Mouse (Mus musculus) stomach, embryonic 15.5 days (tissue): ENCODE results near the gene Gtf3c2. TPM values are rescaled to one million over a fixed set of nuclear protein-coding genes. Genes with fewer than 3 reads are reported as not detected.
"Not testable (repeated sequence)": the region's sequence is repeated elsewhere in the genome, so short reads cannot be mapped to it uniquely, and the experiment has no call there.

Experiments used
- ATAC-seq: fragments of 200-750 bp; cut with Nextera tagmentation; 2 replicates; pipeline ENCODE4 v1.8.0; 2017; ENCODE audit warnings: low read depth, moderate number of reproducible peaks, moderate TSS enrichment; ENCODE audit not compliant: insufficient read depth, low FRiP score
- H3K27ac ChIP-seq: fragments of 300-500 bp; sonication (generic); 2 replicates; pipeline ENCODE4 v1.5.1; 2015; ENCODE audit warnings: mild to moderate bottlenecking, inconsistent platforms
- H3K27me3 ChIP-seq: fragments of 300-500 bp; sonication (generic); replicated peaks from 2 replicates; pipeline ENCODE4 v1.6.1; 2015; ENCODE audit warnings: inconsistent platforms
- H3K36me3 ChIP-seq: fragments of 300-500 bp; sonication (generic); 2 replicates; pipeline ENCODE4 v1.6.1; 2015; ENCODE audit warnings: inconsistent platforms
- H3K4me1 ChIP-seq: fragments of 300-500 bp; sonication (generic); 2 replicates; pipeline ENCODE4 v1.6.1; 2015; ENCODE audit warnings: inconsistent platforms
- H3K4me2 ChIP-seq: fragments of 300-500 bp; sonication (generic); 2 replicates; pipeline ENCODE4 v1.6.1; 2015; ENCODE audit warnings: mild to moderate bottlenecking, inconsistent platforms
- H3K4me3 ChIP-seq: fragments of 300-500 bp; sonication (generic); replicated peaks from 2 replicates; pipeline ENCODE4 v1.5.1; 2015; ENCODE audit warnings: inconsistent platforms
- H3K9ac ChIP-seq: fragments of 300-500 bp; sonication (generic); 2 replicates; pipeline ENCODE4 v1.6.1; 2015; ENCODE audit warnings: inconsistent platforms
- H3K9me3 ChIP-seq: fragments of 300-500 bp; sonication (generic); 2 replicates; pipeline ENCODE4 v1.6.1; 2016; ENCODE audit warnings: inconsistent platforms
- WGBS: fragments of 180-500 bp; shearing (Covaris S2); methylation state at CpG from one replicate; pipeline ENCODE4 v1.1.7; 2015; 5-methylcytosine and 5-hydroxymethylcytosine counted together
- polyA plus RNA-seq: library from polyadenylated mRNA; unstranded; fragments of >200 nt; fragmentation: Nextera tagmentation; extraction: Ambion mirVana; gene quantifications from 2 replicates; pipeline ENCODE4 v1.2.1, GENCODE M21; 2015

The Gtf3c2 gene
- polyA plus RNA-seq, result 53.4 and 69.6 TPM in 2 replicates

DNA sequence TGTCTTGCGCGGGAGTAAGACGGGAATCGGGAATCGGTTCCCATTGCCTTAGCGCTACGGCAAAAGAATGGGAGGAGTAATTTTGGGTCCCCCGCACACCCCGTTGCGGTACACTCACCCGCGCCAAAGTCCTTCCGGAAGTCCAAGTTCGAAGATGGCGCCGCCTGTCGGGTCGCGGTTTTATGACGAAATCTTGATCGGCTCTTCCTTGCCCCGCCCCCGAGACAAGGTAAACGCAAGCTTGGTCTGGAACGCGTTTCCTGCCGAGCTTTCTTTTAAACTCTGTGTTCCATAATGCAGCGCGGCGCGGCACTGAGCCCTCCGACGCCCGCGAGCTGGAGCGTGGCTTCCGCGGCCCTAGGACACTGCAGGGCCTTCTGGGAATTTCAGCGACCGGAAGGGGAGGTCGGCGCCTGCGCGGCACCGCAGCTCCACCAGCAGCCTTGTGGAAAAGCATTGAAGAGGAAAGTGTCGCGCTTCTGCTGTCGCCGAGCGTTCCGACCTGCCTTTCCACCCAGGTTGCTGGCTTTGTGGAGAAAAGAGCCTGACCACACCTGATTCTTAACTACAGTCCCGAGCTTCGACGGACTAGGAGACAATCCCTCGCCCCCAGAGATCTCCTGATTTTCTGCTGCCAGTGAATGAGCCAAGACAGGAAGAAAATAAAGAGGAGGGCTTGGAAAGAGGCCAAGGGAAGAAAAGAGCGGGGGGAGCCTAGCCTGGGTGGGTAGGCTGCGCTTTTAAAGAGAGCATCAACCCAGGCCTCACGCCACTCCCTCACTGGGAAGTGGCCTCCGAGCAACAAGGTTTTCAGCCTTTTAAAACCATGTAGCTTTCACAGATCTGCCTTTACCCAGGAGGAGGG lies at the start of gene Gtf3c2, which contains the start of gene Gm29609:
TSS of gene Gtf3c2 (minus strand) at position 379 of the 865 bp plus-strand sequence.
TSS of gene Gm29609 (minus strand) at position 146 of the 865 bp plus-strand sequence.
- 0 out of 2 replicates have a peak, but pooled peaks cover 5% of the 10 kb centered on the region for H3K36me3 ChIP-seq
- no peaks in the 10 kb centered on the region for H3K27me3 ChIP-seq
- under 1% methylated on average over 59 of the region's 59 CpGs for WGBS
- H3K4me1 ChIP-seq, result no peaks in the 10 kb centered on the region
- H3K9ac ChIP-seq, result peak within 1 kb of the TSS; percentile 50
- H3K27ac ChIP-seq, result peak within 1 kb of the TSS; percentile 99
- peak within 1 kb of the TSS; percentile 83 for H3K4me2 ChIP-seq
- H3K9me3 ChIP-seq, result no peaks in the 10 kb centered on the region
- peak within 1 kb of the TSS; percentile 90 for H3K4me3 ChIP-seq
- peak; percentile 98 for ATAC-seq

DNA sequence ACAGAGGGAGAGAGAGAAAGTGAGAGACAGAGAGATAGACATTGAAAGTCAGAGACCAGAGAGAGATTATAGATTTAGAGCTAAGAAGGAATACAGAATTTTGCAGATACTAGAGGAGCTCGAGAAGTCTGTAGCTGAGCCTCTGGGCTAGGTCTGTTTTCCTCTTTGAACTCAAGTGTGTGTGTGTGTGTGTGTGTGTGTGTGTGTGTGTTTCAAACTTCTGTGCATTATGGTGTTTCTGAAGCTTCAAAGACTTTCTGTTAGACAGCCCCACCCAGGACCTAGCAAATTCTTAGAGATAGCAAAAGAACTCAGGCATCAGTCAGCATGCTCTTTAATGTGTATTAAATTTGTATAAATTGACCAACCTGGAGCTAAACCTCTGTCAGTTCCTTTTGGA lies 46.7 kb upstream of the Gtf3c2 start:
- no peak overlapping the region for H3K9ac ChIP-seq
- no peaks in the 10 kb centered on the region for H3K9me3 ChIP-seq
- H3K27ac ChIP-seq, result no peak overlapping the region
- ATAC-seq, result no peak
- H3K4me1 ChIP-seq, result no peaks in the 10 kb centered on the region
- no peak overlapping the region for H3K4me2 ChIP-seq
- no peak overlapping the region for H3K4me3 ChIP-seq
- H3K36me3 ChIP-seq, result no peaks in the 10 kb centered on the region
- 70% methylated on average over 1 of the region's 1 CpGs for WGBS
- no peaks in the 10 kb centered on the region for H3K27me3 ChIP-seq

DNA sequence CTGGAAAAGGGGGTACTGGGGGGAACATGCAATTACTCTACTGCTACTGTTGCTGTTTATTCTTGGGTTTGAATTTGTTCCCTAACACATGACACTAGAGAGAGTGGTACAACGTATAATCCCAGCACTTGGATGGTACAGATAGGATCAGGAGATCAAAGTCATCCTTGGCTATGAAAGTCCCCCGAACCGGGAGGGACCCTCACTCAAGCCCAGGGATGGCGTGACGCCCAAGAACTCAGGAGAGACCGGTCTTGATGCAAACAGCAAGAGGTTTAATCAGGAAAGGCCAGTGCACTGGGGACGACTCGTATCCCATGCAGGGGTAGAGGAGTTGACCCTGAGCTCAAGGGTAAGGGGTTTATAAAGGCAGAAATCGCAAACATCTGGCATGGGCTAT lies 42.8 kb upstream of the Gtf3c2 start:
- Histone ChIP-seq H3K36me3 (no peaks in the 10 kb centered on the region), H3K27me3 (no peaks in the 10 kb centered on the region), H3K27ac (no peak overlapping the region), H3K4me1 (no peaks in the 10 kb centered on the region), H3K4me2 (no peak overlapping the region), H3K9ac (no peak overlapping the region), H3K9me3 (no peaks in the 10 kb centered on the region), H3K4me3 (no peak overlapping the region)
- ATAC-seq, result no peak
- 93% methylated on average over 9 of the region's 9 CpGs for WGBS

DNA sequence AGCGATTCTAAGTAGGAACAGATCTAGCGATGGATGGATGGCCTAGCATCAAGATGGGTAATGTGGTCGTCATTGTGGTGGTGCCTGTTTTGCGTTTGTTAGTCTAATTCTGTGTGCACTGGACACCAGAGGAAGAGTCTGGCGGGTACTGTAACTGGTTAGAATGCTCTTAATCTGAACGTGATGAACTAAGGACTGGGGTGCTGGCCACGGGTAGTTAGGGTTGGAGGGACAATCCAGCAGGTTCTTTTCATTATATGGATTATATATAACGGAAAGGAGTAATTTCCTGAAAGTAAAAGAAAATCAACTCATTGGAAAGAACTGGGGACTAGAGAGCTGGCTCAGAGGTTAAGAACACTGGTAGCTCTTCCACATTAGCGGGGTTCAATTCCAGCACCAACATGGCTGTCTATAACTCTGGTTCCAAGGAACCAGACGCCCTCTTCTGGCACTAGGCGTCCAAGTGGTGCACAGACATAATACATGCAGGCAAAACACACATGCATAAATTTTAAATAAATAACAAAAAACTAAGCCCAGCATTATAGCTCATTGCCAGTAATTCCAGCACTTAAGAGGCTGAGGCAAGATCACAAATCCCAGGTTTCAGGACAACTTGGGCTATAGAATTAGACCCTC lies 41.5 kb upstream of the Gtf3c2 start:
- no peak for ATAC-seq
- 12% methylated on average over 11 of the region's 11 CpGs for WGBS
- H3K9me3 ChIP-seq, result no peaks in the 10 kb centered on the region

DNA sequence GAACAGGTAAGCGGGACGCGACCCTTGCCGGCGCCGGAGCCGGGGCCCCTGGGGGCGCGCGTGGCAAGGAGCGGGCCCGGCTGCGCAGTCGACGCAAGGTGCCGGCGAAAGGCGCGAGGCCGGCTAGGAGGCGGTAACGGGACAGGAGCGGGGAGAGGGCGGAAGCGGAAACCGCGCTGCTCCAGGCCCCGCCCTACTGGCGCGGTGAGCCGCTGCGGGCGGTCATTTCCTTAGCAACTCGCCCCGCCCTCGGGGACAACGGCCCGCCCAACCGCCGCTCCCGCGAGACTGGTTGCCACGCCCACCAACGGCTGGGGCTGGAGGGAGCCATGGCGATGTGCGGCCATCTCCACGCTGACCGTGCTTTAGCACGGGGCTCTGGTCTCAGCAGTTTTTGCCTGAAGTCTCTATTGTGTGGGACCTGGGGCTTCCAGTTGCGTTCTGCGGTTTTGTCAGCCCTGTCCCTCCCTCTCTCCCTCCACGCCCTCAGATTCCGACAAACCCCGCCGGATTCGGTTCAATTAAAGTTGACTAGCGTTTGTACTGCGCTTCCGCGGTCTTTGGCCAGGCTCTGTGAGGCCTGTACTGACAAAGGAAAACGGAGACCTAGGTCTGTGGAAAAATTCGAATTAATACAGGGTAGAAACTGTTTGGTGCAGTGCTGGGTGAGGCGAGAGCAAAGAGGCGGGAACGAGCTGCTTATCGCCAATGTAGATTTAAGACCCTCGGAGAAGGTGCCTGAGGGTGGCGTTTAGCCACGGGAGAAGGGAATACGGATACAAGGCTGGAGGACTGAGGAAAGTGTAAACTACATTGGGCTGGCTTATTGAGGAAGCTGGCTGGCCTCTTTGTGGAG lies 40.7 kb upstream of the Gtf3c2 start, which contains the start of gene Ppm1g:
TSS of gene Ppm1g (minus strand) at position 240 of the 856 bp plus-strand sequence.
- WGBS, result under 1% methylated on average over 70 of the region's 70 CpGs
- Histone ChIP-seq H3K27ac (peak within 1 kb of the TSS; percentile 95), H3K36me3 (no peaks in the 10 kb centered on the region), H3K4me3 (peak within 1 kb of the TSS; percentile 100), H3K27me3 (no peaks in the 10 kb centered on the region), H3K4me1 (no peaks in the 10 kb centered on the region), H3K9me3 (no peaks in the 10 kb centered on the region), H3K9ac (peak within 1 kb of the TSS; percentile 96), H3K4me2 (peak within 1 kb of the TSS; percentile 85)
- ATAC-seq, result peak; percentile 96

More for the DNA sequence above, 41.5 kb upstream of the Gtf3c2 start:
- peak overlapping the region; percentile 63 for H3K9ac ChIP-seq
- H3K27me3 ChIP-seq, result no peaks in the 10 kb centered on the region
- no peaks in the 10 kb centered on the region for H3K4me1 ChIP-seq
- peak overlapping the region; percentile 100 for H3K4me3 ChIP-seq
- no peaks in the 10 kb centered on the region for H3K36me3 ChIP-seq
- H3K27ac ChIP-seq, result peak overlapping the region; percentile 94
- H3K4me2 ChIP-seq, result peak overlapping the region; percentile 85

DNA sequence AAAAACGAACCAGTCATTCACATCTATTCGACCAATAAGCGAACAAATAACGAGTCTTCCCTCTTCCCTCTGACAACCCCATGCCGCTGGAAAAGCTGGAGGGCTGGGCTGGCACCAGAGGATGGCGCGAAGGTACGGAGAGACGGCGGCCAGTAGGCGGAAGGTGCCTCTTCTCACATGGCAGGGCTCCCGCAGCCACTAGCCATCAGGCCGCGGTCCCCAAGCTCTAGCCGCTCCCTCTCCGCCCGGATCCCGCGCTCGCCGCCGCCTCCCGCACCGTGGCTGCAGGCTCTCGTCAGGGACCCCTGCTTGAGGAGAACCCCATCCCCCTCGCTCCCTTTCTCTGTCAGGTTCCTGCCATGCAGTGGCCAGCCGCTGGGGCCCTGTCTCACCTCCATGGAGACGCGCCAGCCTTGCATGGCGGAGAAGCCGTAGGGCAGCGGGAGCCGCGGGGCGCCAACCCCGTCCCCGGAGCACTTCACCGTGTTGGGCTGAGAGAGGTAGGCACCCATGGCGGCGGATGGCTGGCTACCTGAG lies 40.0 kb upstream of the Gtf3c2 start:
- peak; percentile 56 for ATAC-seq
- Histone ChIP-seq H3K9ac (peak overlapping the region; percentile 96), H3K27ac (peak overlapping the region; percentile 95), H3K4me2 (peak overlapping the region; percentile 85), H3K4me1 (no peaks in the 10 kb centered on the region), H3K36me3 (no peaks in the 10 kb centered on the region), H3K4me3 (peak overlapping the region; percentile 100), H3K9me3 (no peaks in the 10 kb centered on the region), H3K27me3 (no peaks in the 10 kb centered on the region)
- WGBS, result under 1% methylated on average over 40 of the region's 40 CpGs

DNA sequence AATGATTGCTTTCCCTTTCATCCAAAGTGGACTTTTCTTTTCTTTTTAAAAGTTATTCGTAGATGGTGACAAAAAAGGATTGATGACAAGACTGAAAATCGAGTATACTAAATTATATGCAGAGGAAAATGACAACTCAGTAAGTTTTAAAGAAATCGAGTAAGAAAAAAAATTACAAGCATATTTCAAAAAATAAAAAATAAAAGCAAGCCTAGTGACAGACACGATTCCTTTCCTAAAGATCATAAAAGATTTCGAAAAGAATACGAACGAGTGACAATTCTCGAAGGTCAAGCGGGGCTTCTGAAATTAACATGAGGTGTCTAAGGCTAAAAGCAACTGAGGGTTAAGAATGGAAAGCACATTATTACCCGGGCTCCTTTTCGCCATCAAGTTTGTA lies 39.5 kb upstream of the Gtf3c2 start:
- ATAC-seq, result no peak
- H3K27me3 ChIP-seq, result no peaks in the 10 kb centered on the region
- no peaks in the 10 kb centered on the region for H3K9me3 ChIP-seq
- peak overlapping the region; percentile 100 for H3K4me3 ChIP-seq
- H3K27ac ChIP-seq, result peak overlapping the region; percentile 95
- peak overlapping the region; percentile 85 for H3K4me2 ChIP-seq
- no peaks in the 10 kb centered on the region for H3K4me1 ChIP-seq
- no peaks in the 10 kb centered on the region for H3K36me3 ChIP-seq
- WGBS, result under 1% methylated on average over 11 of the region's 11 CpGs
- peak overlapping the region; percentile 96; the same call in 1 of the 2 replicates for H3K9ac ChIP-seq

DNA sequence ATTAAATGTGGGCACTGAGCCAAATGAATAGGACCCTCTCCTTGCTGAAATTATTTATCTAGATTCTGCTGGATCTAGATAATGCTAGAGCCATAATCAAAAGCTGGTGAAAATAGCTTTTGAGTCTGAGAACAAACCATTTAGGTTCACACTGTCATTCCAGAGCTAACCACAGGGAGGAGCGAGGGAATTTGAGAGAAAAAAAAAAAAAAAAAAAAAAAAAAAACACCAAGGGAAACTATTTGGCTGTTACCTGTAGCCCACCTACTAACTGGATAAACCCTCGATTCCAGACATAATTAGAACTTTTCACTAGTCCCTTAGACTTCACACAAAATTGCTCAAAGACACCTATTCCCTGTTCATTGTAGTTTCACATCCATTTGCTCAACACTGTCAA lies 39.1 kb upstream of the Gtf3c2 start:
- Histone ChIP-seq H3K27me3 (no peaks in the 10 kb centered on the region), H3K4me1 (no peaks in the 10 kb centered on the region), H3K27ac (no peak overlapping the region), H3K4me3 (peak overlapping the region; percentile 100; the same call in 1 of the 2 replicates), H3K9me3 (no peaks in the 10 kb centered on the region), H3K9ac (no peak overlapping the region), H3K36me3 (no peaks in the 10 kb centered on the region), H3K4me2 (peak overlapping the region; percentile 85)
- 0% methylated on average over 2 of the region's 2 CpGs for WGBS
- ATAC-seq, result no peak

DNA sequence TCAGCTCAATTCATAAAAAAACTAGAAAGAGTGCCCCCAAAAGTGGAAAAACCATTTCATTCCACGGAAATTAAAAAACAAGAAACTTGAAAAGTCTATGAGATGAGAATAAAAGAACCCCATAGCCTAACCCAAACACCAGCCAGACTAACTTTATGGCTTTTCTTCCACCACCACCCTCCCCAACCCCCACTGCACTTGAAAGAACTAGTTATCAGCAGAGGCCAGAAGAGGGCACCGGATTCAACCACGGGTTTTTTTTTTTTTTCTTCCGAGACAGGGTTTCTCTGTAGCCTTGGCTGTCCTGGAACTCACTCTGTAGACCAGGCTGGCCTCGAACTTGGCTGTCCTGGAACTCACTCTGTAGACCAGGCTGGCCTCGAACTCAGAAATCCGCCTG lies 38.4 kb upstream of the Gtf3c2 start:
- Histone ChIP-seq H3K27me3 (no peaks in the 10 kb centered on the region), H3K9me3 (no peaks in the 10 kb centered on the region), H3K27ac (no peak overlapping the region), H3K4me1 (no peaks in the 10 kb centered on the region), H3K36me3 (no peaks in the 10 kb centered on the region), H3K9ac (no peak overlapping the region), H3K4me3 (no peak overlapping the region), H3K4me2 (no peak overlapping the region)
- 48% methylated on average over 7 of the region's 7 CpGs for WGBS
- no peak for ATAC-seq

DNA sequence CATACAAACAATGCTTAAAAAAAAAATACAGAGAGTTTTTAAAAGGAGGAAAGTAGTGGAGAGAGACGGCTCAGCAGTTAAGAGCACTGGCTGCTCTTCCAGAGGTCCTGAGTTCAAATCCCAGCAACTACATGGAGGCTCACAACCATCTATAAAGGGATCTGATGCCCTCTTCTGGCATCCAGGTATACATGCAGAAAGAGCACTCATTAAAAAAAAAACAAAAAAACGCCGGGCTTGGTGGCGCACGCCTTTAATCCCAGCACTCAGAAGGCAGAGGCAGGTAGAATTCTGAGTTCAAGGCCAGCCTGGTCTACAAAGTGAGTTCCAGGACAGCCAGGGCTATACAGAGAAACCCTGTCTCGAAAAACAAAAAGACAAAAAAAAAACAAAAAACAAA lies 36.6 kb upstream of the Gtf3c2 start:
- not testable (repeated sequence) for H3K4me2 ChIP-seq, H3K4me1 ChIP-seq, ATAC-seq, H3K27me3 ChIP-seq, H3K27ac ChIP-seq, H3K4me3 ChIP-seq, H3K9me3 ChIP-seq, H3K36me3 ChIP-seq, H3K9ac ChIP-seq
- WGBS, result 89% methylated on average over 6 of the region's 6 CpGs

DNA sequence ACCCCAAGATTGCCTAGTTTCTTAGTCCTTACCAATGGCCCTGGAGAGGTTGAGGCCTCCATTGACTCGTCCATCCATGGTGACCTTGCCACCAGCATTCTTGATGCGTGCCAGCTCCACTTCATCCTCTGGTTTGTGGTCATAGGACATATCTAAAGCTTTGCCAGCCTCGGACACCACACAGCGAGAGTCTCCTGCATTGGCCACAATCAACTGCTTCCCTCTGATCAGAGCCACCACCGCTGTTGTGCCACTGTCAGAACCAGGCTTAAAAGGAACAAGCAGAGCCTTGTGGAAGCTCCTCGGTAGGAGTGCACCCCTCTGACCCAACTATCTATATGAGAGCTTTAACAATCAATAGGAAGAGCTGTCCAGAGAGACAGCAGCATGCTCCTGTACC lies 24.5 kb upstream of the Gtf3c2 start:
- Histone ChIP-seq H3K27me3 (no peaks in the 10 kb centered on the region), H3K4me1 (peaks cover 2% of the 10 kb centered on the region), H3K4me2 (no peak overlapping the region), H3K4me3 (no peak overlapping the region), H3K9me3 (no peaks in the 10 kb centered on the region), H3K9ac (no peak overlapping the region), H3K36me3 (peaks cover 50% of the 10 kb centered on the region), H3K27ac (no peak overlapping the region)
- ATAC-seq, result no peak
- WGBS, result 91% methylated on average over 6 of the region's 6 CpGs
